Mouse (Mus musculus): Measurements from ENCODE around the gene Gm49368.
"Not testable (repeated sequence)": the region's sequence is repeated elsewhere in the genome, so short reads cannot be mapped to it uniquely, and the experiment has no call there.

Gm49368 gene

DNA sequence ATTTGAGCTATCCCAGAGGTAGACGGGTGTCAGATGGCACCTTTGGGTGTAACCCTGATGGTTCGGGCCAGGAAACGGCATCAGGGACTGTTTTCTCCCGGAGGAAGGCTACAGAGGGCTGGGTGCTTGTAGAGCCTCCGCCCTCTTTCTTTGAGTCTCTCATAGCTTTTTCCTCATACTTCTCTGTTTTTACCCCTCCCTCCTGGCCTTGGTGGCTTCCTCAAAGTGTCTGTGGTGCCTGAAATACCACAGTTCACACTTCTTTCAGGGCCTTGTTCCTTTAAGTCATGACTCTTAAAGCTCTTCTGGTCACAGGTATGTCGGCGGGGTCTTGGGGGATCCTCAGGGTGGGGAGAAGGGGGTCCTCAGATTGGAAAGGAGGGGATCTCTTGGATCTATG lies at the start of gene Gm49368, which contains the start of gene Itgam:
Gene Gm49368 (plus strand): TSS at position 228 of the 400 bp plus-strand sequence.
Gene Itgam (plus strand): TSS at position 185 of the 400 bp plus-strand sequence.
- DNase-seq (ENCODE audit: low read depth, low spot score): no peak

DNA sequence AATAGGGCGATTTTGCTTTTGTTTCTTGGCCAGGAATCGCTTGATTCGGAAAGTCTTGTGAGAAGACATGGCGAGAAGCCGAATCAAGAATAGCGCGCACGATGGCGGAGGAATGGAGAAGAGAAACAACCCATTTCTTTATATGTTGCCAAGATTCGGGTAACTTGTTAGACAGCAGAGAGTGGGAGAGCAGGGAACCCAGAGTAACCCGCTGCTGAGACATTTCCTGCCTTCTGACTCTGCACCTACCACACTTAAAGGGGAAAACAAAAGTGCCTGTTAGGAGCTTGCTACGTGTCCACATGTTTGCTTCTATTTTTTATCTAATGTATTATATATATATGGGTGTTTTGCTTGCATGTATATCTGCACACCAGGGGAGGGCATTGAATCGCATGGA lies 49.4 kb upstream of the Gm49368 start:
- no peak for DNase-seq (ENCODE audit: low read depth, low spot score)

DNA sequence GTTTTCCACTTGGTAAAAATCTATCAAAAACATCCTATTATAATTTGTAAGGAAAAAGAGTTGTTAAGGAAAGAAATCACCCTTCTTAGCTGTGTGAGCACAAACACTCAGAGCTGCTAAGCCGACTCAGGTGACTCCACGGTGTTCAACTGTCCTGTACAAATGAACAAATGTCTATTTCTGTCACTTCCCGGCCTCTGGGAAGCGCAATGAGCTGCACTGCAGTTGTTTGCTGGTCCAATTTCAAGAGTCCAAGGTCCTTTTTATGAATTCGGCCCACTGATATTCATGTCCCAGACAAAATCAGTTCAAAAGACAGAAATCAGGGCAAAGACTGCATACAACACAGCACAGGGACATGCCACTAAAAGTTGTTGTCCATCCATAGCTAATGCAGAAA lies 46.3 kb upstream of the Gm49368 start:
- DNase-seq (ENCODE audit: low read depth, low spot score): not testable (repeated sequence)

GRCm38 (mm10) chr7:128016650-128017049 lies 45.8 kb upstream of the Gm49368 start:
- DNase-seq (ENCODE audit: low read depth, low spot score): no peak

DNA sequence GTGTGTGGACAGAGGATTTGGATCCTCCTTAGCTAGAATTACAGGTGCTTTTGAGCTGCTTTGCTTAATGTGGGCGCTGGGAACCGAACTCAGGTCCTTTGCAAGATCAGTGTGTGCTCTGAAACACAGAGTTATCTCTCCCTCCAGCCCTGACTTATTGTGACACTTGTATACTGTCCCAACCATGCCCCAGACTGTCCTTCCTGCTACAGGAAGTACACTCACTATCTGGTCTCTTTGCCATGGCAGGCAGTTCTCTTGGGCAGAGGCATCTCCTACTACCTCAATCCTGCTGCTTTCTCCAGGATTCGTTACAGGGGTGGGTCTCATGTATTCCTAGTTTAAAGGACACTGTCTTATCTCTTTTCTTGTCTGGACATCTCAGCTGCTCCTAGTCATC lies 44.2 kb upstream of the Gm49368 start:
- no peak for DNase-seq (ENCODE audit: low read depth, low spot score)

- DNase-seq (ENCODE audit: low read depth, low spot score): no peak
Measured at GRCm38 (mm10) chr7:128019187-128019586, 43.3 kb upstream of the Gm49368 start.

- DNase-seq (ENCODE audit: low read depth, low spot score): no peak
Measured at GRCm38 (mm10) chr7:128022974-128023373, 39.5 kb upstream of the Gm49368 start.

DNA sequence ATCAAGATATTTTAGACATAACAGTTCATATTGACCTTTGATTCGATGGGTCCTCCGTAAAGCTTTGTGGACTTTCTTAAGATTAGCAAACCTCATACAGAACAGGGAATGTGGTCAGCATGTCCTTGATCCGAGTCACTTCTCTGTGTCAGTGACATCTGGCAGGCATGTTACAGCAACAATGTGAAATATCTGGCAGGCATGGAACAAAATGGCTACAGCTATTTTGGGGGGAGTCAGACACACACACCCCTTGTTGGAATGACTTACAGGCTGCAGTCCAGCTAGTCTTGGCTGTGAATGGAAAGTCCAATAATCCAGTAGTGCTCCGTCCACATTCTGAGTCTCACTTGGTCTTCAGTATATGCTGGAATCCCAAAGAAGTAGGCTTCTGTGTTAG lies 38.9 kb upstream of the Gm49368 start:
- no peak for DNase-seq (ENCODE audit: low read depth, low spot score)

DNA sequence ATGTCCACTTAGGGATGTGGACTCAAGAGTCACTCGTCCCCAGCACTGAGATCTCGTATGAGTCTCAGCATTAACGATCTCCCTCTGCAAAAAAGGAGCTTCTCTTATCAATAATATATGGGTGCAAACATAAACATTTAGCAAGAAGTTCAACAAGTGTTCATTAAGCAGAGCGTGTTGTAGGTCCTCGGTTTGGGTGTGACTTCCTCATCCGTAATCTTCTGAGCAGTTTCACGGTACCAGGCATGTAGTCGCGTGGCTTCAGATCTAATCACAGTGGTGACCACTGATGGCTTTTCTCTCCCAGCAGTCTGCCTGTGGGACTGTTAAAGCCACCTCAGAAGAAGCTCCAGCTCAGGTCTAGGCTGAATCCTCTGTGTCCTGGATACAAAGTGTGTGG lies 38.1 kb upstream of the Gm49368 start:
- DNase-seq (ENCODE audit: low read depth, low spot score): no peak

GRCm38 (mm10) chr7:128024932-128025331 lies 37.6 kb upstream of the Gm49368 start:
- no peak for DNase-seq (ENCODE audit: low read depth, low spot score)

GRCm38 (mm10) chr7:128025381-128025780 lies 37.1 kb upstream of the Gm49368 start:
- DNase-seq (ENCODE audit: low read depth, low spot score): no peak

- peak; percentile 67 for DNase-seq (ENCODE audit: low read depth, low spot score)
Measured at GRCm38 (mm10) chr7:128031403-128031976, 31.0 kb upstream of the Gm49368 start.

DNA sequence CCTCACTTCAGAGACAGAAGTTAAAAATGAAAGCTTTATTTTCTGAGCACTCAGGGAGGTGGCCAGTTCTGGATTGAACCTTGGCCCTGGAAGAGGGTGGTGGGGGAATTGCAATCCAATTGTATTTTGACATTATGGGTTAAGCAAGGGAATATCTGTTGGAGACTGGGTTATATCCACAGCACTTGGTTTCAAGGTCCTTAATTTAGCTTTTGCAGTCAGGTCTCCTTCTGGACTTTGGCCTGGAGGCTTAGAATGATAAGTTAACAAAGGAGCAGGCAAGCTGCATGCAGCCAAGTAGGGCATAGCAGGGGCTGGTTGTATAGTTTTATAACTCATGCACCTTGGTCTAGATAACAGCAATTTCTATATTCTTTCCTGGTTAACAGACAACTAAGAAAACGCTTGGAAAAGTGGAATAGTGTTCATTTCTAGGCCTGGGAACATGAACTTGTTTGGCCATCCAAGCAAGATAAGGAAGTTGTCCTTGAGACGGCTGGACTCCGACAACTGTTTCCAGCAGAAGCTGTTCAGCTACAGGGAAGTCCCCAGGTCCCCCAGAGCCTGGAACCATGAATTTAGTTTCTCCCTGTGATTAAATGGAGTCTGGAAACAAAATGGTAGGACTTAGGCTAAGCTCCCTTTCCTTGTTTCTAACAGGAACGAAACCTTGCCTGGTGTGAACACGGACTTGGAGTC lies 30.0 kb upstream of the Gm49368 start:
- no peak for DNase-seq (ENCODE audit: low read depth, low spot score)

DNA sequence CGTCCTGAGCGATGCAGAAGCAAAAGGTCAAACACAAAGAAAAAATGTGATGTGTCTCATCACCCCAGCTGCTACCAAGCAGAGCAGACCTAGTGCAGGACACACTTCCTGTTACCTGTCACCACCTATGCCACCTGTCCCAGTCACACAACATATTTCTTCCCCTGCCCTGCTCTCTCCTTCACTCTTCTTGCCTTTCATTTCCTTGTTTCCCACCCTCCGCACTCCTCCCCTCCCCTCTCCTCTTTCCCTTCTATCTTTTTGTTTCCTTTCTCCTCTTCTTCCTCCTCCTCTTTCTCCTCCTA lies 29.5 kb upstream of the Gm49368 start:
- no peak for DNase-seq (ENCODE audit: low read depth, low spot score)

- DNase-seq (ENCODE audit: low read depth, low spot score): no peak
Measured at GRCm38 (mm10) chr7:128033616-128034015, 28.9 kb upstream of the Gm49368 start.

GRCm38 (mm10) chr7:128042161-128042820 lies 20.2 kb upstream of the Gm49368 start:
- DNase-seq (ENCODE audit: low read depth, low spot score): not testable (repeated sequence)

GRCm38 (mm10) chr7:128044142-128044785 lies 18.2 kb upstream of the Gm49368 start:
- DNase-seq (ENCODE audit: low read depth, low spot score): no peak

DNA sequence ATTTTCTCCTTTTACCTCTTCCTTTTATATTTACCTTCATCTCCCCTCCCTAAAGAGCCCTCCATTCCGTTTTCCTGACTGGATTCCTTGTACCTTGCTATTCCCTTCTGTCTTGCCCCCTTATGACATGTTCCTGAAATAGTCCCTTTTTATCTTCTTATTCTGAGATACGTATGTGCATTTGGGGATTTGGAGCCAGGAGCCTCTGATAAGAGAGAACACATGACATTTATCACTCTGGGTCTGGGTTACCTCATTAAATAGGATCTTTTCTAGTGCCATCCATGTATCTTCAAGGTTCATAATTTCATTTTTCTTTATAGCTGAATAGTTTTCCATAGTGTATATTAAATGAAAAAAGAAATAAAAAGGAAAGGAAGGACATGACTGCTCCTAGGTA lies 16.8 kb upstream of the Gm49368 start:
- DNase-seq (ENCODE audit: low read depth, low spot score): no peak

DNA sequence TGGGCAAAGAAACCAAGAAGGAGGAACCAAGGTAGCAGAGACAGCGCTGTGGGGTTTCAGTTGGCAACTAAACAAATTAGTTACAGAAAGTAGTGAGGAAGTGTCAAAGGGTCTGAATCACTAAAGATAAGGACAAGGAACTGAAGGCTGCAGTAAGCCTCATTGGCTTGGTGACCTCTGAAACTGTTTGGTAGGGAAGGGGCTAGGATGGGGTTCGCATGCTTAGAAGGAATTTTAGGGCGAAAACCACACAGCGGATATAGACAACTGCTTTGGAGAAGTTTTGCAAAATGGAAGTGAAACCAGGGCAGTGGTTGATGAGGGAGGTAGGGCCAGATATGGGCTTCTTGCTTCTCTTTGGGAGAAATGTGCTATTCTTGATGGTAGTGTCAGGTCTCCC lies 13.7 kb upstream of the Gm49368 start:
- DNase-seq (ENCODE audit: low read depth, low spot score): no peak

DNA sequence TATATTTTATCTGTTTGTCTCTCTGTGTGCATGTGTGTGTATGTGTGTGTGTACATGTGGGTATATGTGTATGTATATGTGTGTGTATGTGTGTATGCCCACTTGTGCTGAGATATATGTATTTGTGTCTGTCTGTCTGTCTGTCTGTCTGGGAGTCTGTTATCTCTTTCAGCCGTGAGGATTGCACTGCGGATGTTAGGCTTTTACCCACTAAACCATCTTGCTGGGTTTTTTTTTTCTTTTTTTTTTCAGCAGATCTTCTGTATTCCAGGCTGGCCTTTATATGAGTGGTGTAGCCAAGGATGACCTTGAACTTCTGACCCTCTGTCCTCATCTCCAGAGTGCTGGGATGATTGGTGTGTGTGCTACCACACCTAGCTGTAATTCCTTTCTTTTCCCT lies 13.2 kb upstream of the Gm49368 start:
- DNase-seq (ENCODE audit: low read depth, low spot score): no peak

GRCm38 (mm10) chr7:128050739-128051138 lies 11.7 kb upstream of the Gm49368 start:
- DNase-seq (ENCODE audit: low read depth, low spot score): no peak

GRCm38 (mm10) chr7:128053061-128053460 lies 9.4 kb upstream of the Gm49368 start:
- DNase-seq (ENCODE audit: low read depth, low spot score): no peak

Data from forelimb bud, embryonic 11.5 days (tissue).